Mouse (Mus musculus): ENCODE results near the gene Zfp638.
"Not testable (repeated sequence)": the region's sequence is repeated elsewhere in the genome, so short reads cannot be mapped to it uniquely, and the experiment has no call there.

DNA sequence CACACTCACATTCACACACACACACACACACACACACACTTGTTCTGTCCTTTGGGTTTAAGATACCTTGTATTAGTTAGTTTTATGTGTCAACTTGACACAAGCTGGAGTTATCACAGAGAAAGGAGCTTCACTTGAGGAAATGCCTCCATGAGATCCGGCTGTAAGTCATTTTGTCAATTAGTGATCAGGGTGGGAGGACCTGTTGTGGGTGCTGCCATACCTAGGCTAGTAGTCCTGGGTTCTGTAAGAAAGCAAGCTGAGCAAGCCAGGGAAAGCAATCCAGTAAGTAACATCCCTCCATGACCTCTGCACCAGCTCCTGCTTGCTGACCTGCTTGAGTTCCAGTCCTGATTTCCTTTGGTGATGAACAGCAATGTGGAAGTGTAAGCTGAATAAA is 34.5 kb upstream of the Zfp638 start:
- not testable (repeated sequence) for TF ChIP-seq EP300 (optimal IDR thresholded peaks at IDR 0.05); CTCF (IDR thresholded peaks at IDR 0.05; ENCODE audit: low read depth)
